Mouse (Mus musculus) liver, adult (tissue): ENCODE results near the gene Celf5.

ENCODE experiments used
- GATA4 ChIP-seq: IDR thresholded peaks from 2 replicates; pipeline ENCODE4 v1.6.1; 2014; ENCODE audit warnings: mild to moderate bottlenecking, low read length; ENCODE audit not compliant: insufficient replicate concordance

Celf5 gene

DNA sequence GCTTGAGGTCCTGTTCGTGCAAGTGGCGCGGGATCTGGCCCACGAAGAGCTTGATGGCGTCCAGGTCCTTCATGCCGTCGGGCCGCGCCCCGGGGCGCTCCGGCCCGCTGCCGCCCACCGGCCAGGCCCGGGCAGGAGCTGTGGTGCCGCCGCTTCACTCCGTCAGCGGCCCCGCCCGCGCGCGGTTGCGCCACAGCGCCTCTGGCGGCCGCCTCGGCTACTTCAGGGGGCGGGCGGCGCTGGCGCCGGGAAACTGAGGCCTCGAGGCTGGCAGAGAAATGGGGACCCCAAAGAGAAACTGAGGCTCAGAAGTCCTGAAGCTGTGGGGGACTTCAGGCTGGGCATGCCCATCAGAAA, at the start of gene Celf5:
Gene Celf5, minus strand, starts transcription at position 177 of the 357 bp plus-strand sequence.
- TF ChIP-seq GATA4: no peak

DNA sequence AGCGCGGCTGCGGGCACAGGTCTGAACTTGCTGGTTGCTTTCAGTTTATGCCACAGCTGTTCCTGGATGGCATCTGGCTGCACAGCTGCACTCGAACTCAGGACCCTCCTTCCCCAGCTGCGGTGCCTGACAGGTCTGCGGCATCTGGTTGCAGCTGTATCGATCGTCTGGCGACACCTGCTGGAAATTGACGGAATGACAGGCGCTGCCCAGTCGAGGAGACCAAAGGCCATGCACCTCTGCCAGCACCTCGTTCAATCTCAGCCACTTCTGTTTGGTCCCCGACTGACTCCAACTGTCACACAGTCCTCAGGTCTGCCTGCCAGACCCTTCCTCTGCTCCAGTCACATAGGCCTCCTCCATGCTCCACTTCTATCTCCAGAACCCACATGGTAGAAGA, 44.3 kb upstream of the Celf5 start:
- TF ChIP-seq GATA4: no peak

DNA sequence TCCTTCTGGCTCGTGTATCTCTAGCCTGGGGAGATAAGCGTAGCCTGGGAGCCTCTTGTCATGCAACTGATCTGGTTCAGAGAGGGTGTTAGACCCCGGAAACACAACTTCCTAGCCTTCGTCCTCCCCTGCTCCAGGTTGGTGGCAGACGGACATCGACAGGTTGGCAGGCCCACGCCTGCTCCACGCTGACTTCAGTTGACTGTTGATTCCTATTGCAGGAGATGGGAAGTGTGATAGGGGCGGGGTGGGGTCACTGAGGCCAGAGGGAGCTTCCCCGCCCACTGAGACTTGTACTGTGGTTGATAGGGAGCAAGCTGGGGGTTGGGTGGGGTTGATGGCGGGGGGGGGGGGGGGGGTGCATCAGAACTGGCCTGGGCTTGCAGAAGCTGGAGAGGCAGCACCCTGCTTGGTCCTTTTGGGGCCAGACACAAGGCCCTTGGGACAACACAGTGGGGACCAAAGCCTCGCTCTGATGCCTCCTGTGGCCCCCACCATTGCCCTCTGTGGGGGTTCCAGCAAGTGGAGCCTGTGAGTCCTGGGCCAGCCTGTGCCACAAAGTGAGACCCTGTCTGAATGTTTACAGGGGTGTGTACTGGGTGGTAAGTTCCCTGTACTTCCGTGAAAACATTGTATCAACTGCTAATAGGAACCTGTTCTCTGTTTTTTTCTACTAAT, 42.6 kb upstream of the Celf5 start:
- TF ChIP-seq GATA4: no peak

DNA sequence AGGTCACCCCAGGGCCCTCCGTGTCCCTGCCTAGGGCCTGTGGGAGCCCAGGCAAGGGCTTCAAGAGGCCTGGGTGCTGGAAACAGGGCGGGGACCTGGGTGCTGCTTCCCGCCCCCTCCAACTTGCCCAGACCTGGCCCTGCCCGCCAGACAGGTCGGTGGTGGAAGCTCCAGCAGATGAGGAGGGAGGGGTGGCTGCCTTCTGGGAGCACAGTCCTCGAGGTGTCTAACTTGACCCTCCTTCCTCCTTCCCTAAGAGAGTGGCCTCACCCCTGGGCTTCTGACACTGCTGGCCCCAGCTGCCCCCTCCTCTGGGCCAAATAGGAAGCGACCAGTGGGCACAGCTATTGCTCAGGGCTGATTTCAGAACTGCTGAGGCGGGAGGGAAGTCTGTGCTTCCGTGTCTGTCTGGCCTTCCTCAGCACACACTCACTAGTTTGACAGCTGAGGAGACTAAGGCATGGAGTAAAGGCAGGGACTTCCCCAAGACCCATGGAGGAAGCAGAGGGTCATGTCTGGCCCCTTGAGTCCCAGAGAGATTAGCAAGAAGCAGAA, 41.6 kb upstream of the Celf5 start, which contains the start of gene Gna15:
Gene Gna15, minus strand, starts transcription at position 175 of the 555 bp plus-strand sequence.
- TF ChIP-seq GATA4: no peak

DNA sequence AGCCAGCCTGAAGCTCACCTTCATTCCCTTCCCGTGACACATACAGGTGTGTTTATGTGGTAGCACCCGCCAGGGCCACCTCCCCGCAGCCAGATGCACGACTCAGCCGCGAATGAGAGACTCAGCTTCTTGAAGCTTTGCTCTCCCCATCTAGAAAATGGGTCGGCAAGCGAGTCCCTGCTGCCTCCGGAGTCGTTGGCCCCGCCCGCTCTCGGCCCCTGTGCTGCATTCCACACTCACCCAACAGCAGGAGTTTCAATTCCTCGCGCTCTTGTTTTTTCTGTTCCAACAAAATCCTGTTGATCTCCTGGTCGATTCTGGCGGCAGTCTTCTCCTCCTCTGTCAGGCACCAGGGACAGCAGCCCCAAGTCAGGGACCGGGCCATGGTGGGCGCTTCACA, 41.1 kb upstream of the Celf5 start:
- no peak for TF ChIP-seq GATA4

DNA sequence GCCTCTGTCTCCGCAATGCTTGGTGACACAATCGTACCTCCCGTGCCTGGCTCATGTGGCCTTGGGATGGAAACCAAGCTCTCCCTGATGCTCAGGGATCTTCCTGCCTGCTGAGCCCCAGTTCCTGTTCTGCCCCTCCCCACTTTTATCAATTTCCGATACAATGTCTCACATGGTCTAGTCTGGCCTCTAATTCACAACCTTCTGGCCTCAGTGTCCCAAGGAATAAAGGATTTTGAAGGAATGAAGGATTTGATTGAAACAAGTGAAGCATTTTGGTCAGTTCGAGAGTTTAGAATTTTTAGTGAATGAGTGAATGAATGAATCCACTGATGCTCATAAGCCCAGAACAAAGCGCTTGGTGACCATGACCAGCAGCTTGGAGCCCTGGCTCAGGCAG, 40.6 kb upstream of the Celf5 start:
- no peak for TF ChIP-seq GATA4

DNA sequence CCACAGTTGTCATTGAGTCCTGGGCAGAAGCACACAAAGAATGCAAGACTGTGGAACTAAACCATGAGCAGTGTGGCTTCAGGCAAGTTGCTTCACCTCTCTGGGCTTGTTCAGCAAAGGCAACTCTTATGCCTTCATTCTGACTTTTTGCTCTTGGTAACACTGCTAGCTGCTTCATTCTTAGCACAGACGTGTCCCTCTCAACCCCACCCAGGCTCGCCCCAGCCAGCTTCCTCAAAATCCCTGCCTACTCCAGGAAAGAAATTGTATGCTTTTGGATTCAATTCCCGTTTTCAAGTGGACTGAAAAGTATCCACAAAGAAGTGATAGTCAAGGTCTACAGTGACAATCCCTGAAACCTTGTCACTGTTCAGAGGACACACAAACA, 37.5 kb upstream of the Celf5 start:
- TF ChIP-seq GATA4: no peak

DNA sequence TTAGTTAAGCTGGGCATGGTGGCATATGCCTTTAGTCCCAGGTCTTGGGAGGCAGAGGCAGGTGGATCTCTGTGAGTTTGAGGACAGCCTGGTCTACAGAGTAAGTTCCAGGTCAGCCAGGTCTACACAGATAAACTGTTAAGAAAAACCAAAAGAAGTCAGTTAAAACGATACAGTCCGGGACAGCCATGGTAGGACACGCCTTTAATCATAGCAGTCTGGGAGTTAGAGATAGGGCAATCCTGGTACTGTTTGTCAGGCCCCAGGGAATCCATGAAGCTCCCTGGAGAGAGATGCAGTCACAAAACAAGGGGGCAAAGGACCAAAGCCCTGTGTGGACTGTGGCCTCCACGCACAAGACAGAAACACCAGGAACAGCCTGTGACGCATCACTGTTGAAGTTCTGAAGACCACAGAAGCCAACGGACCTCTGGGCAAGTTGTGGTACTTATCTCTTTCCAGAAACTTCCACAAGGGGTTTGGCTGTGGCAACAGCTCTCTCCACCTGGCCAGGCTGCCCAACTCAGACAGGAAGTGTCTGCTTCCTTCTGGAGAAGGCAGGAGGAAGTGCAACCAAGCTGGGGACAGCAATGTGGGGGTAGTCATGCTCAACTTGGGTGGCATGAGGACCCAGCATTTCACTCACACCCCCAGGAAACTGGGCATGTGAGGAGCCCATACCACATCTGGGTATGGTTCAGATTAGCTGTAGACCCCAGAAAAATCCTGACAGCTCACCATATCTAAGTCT, 36.9 kb upstream of the Celf5 start:
- no peak for TF ChIP-seq GATA4

DNA sequence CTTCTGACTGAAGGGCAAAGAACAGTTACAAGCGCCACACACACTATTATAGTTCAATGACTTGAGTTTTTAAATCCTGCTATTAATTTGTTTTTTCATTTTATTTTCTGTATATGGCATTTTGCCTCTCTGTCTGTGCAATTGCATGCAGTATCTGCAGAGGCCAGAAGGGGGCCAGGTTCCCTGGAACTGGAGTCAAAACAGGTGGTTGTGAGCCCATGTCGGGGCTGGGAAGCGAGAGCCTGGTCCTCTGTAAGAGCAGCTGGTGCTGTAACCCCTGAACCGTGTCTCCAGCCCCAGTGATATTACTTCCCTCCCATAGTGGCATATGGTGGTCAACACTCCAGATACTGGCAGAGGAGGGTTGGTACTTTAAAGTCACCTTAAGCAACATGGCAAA, 36.0 kb upstream of the Celf5 start:
- TF ChIP-seq GATA4: no peak

DNA sequence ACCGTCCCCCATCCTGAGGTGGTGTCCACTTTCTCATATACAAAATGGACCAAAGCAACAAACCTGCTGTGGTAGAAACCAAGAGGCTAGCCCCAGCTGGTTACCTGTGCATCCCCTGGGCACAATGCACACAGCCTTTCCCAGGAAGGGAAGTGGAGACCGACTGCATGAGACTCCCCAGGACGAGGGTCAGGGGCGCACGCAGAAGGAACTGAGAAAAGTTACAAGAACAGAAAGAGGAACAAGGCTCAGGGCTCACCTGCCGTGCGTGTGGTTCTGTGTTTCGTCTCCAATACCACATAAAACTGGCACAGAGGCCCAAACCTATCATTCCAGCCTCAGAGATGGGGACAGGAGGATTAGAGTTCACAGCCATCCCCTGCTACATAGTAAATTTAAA, 34.7 kb upstream of the Celf5 start:
- no peak for TF ChIP-seq GATA4

DNA sequence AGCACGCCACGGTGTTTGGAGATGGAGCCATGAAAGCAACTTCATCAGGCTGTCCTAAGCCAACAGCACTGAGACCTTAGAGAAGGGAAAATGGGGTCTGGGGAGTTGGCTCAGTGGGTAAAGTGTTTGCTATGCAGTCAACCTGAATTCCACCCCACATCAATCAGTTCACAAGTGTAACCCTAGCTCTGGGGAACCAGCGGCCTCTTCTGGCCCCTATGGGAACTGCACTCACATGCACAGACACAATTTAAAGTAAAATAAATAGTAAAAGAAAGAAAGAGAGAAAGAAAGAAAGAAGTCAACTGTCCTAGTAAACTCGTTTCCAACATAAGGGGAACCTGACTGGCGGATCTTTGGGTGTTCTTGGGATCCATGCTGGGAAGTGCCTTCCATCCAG, 31.3 kb upstream of the Celf5 start:
- TF ChIP-seq GATA4: no peak

DNA sequence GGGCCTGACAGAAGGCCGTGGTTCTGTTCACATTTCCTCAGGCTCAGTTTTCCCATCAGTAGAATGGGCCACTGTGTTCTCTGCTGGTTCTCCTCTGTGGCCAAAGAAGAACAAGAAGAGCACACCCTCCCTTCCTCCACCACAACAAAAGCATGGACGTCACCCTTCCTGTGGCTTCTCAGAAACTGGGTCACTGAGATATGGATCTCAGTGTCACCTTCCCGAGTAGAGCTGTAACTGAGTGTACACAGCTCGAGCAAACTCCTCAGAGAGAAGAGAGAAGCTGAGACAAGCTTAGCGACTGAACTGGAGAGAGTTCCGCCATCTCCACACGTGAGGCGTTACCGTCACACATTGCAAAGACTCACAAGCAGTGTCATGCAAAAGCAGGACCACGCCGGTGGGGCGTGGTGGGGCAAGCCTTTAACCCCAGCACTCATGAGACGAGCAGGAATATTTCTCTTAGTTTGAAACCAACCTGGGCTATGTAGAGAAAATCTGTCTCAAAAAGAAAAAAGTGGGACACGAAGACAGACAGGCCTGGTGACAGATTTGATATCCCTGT, 27.8 kb upstream of the Celf5 start:
- TF ChIP-seq GATA4: no peak

DNA sequence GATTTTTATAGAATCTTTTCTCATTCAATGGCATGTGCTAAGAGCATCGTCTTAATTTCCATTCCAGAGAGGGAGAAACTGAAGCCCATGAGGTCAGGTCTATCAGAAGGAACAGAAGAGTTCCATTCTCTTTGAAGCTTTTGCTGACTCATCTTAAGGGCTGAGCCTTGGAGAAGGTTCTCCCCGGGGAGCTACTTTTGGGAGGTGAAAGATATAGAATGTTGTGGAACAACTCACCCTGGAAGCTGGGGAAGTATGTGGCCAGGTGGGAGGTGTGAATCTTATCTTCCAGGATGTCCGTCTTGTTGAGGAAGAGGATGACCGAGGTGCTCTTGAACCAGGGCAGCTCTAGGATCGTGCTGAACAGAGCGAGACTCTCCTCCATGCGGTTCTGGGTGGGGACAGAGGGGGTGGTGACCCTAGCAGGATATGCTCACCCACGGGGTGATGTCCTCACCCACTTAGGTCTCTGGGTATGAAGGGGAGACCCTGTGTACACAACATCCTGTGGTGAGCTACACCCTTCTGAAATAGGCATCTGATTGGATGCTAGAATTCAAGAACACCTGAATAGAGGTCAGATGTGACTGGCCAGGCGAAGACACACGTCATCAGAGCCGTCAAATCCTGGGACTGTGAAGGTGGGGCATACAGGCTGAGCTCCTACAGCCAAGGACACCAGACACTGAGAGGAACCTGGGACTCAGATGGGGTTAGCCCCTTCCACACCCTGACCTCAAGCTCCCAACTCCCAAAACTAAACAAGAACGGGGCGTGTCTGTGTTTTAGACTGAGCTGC, 25.4 kb upstream of the Celf5 start:
- no peak for TF ChIP-seq GATA4

DNA sequence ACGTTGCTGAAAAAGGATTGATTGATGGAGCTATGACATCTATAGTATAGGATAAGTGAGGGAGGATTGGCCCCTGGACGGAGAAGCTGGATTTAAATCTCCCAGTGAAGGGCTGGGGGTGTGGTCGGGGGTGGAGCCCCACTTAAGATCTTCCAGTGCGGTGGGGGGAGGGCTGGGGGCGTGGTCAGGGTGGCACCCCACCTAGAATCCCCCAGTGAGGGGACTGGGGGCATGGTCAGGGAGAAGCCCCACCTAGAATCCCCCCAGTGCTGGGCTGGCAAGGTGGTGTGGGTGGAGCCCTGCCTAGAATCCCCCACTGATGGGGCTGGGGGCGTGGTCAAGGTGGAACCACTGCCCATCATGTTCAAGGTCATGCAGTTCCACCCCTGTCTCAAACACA, 24.6 kb upstream of the Celf5 start:
- no peak for TF ChIP-seq GATA4

DNA sequence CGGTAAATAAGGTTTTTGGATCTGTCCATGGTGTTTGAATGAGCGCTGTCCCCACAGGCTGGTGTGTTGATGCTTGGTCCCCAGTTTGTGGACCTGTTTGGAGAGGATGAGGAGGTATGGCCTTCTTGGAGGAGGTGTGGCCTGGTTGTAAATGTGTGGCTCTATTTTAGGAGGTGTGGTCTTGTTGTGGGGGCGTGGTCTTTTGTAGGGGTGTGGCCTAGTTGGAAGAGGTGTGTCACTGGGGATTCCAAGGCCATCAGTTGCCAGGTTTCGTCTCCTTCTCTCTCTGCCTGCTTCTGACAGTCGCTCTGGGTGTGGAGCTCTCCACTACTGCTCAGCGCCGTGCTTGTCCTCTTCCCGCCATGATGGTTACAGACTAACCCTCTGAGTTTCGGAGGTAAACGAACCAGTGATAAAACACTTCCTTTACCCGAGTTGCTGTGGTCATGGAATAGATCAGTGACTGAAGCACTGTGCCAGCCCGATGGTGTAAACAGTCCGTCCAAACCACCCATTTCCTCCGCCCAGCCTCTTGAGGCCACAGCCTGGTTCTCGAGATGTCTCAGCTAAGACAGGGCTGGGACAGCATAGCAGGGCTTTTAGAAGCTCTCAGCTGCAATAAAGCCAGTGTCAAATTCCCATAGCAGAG, 22.6 kb upstream of the Celf5 start:
- no peak for TF ChIP-seq GATA4
